Mouse (Mus musculus) inflammation-experienced regulatory T-cells, adult 6 months (primary cell): ENCODE results near the gene Tmem182. TPM values are rescaled to one million over a fixed set of nuclear protein-coding genes. Genes with fewer than 3 reads are reported as not detected.

ENCODE experiments used
- ATAC-seq: one replicate; pipeline ENCODE4 v1.8.0; 2017
- polyA plus RNA-seq, 3 experiments: library from polyadenylated mRNA; unstranded; fragments of 100-300 nt; shearing (Covaris generic); gene quantifications; one replicate each; pipeline ENCODE4 v1.2.1; 2017

Gene Tmem182
- polyA plus RNA-seq, 3 experiments from 2014 or later = not detected

DNA sequence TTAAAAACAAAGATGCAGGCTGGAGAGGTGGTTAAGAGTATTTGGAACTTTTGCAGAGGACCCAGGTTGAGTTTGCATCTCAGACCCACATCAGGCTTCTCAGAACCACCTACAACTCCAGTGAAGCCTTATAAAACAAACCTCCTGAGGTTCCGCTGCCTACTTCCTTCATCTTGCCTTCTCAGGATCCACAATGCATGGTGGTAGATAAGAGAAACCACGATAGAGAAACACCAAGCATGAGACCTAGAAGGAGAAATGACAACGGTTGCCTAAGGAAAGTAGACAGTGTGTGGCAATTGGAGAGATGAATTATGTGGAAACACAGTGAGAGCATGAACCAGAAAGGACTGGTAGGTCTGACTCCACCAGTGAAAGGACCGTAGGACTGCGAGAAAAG lies 4.5 kb upstream of the Tmem182 start:
- ATAC-seq = no peak

DNA sequence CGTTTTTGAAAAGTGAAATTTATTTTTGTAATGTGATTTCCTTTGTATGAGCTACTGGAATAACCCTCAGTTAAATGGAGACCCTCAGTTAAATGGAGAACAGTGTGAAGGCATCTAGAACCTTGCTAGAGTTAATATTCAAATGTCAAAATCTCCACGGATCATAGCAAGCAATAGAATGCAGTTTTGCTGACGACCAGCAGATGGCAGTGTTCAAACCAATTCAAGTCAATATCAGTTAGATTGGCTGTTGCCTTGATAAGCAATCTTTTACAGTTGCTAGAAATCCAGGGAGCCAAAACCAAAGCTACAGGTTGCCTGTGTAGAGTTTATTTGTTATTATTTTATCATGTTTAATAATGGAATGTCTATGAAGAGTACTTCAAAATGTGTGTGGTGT lies 2.6 kb upstream of the Tmem182 start:
- peak; percentile 50 for ATAC-seq

DNA sequence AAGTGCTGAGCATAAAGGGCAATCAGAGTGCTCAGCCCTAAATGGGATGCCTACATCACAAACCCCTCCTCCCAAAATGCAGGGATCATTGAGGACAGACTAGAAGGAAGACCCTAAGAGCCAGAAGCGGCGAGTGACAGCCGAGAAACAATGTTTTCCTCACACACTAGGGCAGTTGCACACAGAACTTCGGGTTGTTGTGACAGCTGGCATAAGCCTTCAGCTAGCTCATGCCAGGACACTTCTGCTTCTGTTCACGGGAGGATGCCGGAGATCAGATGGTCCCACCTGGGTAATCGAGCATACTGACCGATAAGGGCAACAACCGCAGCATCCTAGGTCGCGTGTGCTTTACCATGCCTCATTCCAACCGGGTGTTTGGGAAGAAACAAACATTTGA lies 1.3 kb upstream of the Tmem182 start:
- no peak for ATAC-seq

DNA sequence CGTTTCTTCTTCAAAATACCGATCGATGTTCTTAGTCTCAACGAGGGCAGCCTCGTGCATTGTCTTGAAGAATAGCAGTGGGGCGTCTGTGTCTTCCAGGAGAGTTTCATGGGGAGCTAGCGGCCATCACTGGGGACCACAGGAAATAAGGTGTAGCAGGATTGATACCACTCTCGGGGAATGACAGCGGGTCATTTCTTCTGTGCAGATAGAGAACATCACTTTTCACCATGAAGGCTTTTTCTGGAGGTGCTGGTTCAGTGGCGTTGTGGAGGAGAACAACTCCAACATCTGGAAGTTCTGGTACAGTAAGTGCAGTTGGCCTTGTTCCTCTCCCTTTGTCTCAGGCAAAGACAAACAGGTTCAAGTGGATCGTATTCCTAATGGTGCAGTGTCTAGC lies 490 bp downstream of the Tmem182 start:
- no peak for ATAC-seq

DNA sequence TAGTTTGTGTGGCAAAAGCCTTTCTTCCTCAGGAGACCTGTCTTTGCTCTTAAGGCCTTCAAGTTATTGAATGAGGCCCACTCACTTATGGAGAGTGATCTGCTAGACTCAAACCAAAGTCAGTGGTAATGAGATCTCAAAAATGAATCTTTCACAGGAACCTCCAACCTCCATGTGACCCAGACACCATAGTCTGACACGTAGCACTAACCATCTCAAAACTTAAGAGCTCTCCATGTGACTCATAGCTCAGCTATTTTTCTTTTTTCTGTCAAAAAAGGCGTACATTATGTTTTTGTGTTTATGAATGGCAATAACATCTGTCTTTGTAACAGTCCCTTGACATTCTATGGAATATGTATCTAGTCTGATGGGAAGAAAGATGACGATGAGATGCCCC lies 3.2 kb downstream of the Tmem182 start:
- ATAC-seq = no peak

DNA sequence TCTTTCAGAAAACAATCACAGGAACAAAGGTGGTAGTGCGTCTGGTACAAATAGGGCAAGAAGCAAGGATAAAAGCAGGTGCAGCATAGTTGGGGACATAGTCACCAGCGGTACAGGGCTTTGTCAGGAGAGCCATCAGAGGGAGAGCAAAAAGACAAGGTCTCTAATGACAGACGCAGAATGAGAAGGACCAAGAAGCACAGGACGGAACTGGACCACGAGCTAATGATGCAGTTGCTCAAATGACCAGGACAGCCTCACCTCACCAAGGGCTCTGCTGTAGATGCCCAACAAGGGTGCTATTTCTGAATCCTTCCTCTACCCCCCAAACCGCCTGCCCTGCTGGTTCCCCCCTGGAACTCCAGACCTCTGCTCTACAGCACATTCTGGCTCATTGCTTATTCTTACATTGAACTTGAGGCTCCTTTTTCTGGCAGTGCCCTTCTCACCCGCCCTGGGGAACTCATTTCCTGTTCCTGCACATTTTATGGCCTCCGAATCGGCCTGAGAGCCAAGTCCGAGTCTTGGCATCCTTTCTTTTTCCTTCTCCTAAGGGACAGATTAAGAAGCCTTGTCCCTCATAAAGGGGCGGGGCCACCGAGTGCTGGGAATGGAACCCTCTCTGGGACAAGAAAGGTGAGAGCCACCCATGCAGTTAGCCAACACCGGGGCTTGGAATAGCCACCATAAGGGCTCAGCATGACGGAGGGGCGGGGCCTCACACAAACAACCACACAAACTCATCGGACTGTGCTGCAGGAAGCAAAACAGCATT lies 9.9 kb downstream of the Tmem182 start:
- no peak for ATAC-seq

DNA sequence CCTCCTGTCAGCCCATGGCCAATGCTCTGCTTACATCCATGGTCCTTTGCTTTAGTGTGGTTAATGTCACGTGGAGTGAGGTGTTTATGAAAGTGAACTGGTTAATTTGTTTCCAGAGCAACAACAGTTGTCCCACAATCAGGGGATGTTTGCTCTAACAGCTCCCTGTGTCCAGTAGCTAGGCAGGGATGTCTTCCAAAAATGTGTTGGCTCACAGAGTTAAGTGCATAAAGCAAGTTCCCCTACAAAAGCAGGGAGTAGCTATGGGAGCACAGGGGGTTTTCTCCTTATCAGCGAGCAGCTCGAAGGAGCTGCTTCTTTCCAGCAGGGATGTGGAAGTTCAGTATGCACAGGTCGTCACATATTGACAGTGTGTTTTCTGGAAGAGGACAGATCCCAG lies 19.1 kb downstream of the Tmem182 start:
- ATAC-seq = no peak

DNA sequence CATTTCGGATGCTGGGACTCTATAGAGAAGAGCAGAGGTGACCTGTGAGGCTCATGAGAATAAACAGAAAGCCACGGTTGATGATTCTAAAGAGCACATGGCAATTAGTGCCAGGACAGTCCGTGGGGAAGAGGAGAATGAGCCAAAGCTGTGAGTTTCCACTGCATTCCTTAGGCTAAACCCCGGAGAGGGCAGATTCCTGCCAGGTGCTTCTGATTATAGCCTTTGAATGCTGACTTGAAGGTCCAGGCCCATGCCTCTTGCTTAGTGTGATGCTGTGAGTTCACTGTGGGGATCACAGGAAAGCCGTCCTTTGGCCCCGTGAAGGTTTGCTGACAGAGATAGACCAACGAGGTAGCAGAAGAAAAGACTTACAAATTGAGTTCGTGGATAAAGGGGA lies 19.5 kb downstream of the Tmem182 start:
- ATAC-seq = no peak

DNA sequence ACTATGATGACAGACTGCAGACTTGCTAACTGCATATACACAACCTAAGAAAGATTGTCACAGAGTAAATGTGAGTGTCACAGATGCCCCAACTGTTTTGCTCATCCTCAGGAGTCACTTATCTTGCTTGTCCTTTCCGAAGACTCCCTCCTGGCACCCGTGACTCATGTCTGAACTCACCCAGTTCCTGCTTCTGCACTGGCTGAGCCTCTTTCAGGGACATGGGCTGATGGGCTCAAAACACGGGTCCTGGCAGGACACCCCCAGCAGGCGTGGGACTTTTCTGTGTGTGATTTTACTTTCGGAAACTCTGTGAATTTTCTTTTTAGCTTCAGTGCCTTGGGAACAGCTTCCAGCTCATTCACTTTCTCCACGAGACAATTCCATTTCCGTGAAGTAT lies 20.4 kb downstream of the Tmem182 start:
- ATAC-seq = no peak

DNA sequence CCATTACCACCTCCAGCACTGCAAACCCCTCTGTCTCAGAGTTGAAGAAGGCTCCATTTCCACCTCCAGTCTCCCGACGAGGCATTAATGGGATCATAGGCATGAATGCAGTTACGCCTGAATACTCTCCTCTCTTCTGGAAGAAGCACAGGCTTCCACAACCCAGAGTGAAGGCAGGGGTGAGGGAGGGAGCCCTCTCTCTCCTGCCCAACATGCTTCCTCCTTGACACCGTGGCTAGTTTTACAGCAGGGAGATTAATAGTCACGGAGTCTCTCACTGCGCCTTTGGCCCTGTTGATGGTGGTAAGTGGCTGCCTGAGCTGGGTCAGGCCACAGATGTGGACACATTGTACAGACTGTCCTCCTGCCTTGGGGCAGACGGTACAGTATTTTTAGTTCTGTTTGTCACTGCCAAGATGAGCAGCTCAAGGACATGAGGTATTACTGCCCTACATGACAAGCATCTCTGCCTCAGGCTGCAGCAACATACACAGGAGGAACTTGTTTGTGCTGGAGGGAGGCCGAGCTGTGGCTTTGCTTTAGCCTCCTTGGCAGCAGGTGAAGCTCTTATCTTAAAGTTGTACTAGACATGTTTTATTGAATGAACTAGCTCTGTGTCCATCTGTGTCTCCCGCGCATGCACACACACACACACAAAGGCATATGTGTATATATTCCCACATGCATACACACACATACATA lies 24.0 kb downstream of the Tmem182 start:
- no peak for ATAC-seq

DNA sequence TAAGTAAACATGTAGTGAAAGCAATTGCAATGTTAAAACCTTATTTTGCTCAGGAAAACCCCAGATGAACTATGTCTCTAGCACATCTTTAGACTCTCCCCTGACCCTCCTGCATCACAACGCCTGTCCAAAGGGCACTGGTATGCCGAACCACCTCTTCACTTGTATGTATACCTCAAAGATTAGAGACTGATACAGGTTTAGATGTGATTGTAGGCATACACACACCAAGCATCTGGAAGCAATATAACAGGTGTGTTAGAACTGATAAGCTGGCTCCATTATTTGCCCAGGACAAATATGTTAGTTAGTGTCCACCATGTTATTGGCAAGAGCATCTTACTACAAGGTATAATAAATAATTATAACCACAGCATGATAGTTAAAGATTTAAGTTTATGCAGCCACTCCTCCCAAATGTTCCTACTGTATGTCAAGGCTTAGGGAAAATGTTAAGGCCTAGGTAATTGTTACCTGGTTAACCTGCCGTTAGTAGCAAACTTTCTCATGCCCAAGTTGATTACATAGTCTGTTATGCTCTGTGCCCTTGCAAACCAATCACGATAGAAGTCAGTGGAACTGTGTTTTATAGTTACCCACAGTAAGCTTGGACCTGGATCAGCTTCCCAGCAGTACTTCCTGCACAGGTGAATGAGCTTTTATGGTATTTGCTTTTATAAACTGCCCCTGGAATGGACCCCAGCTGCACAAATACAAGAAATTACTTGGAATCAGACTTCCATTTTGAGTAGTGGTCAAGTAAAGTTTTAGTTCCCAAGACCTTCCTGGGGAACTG lies 25.5 kb downstream of the Tmem182 start:
- no peak for ATAC-seq

DNA sequence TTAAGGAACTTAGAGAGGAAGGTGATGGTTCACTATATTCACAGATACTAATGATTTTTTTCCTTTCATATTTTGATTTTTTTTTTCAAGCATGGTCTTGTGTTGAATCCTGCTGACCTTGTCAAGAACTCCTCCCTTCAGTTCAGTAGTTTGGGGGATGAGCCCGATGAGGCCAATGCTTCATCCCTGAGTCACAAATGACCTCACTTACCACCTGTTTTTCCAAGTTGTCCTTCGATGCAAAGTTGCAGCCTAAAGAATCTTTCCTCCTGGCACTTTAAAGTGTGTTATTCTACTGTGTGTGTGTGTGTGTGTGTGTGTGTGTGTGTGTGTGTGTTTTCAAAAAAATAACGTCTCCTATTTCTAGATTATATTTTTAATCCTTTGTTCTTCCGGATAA lies 30.1 kb downstream of the Tmem182 start:
- no peak for ATAC-seq

DNA sequence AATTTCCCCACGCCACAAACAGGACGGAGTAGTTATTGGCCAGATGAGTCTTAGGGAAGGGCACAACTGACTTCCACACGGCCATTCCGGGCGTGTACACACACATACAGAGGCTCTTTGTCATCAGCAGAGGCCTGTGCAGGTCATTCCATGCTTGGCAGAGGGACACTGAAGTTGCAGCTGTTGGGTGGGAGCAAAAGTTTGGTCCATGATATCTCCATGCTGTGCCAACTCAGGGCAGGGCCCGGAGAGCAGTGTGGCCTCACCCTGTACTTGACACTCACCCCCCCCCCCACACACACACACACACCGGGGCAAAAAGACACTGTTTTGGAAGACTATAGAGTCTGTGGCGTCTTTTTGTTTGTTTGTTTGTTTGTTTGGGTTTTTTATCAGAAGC lies 35.2 kb downstream of the Tmem182 start:
- no peak for ATAC-seq

DNA sequence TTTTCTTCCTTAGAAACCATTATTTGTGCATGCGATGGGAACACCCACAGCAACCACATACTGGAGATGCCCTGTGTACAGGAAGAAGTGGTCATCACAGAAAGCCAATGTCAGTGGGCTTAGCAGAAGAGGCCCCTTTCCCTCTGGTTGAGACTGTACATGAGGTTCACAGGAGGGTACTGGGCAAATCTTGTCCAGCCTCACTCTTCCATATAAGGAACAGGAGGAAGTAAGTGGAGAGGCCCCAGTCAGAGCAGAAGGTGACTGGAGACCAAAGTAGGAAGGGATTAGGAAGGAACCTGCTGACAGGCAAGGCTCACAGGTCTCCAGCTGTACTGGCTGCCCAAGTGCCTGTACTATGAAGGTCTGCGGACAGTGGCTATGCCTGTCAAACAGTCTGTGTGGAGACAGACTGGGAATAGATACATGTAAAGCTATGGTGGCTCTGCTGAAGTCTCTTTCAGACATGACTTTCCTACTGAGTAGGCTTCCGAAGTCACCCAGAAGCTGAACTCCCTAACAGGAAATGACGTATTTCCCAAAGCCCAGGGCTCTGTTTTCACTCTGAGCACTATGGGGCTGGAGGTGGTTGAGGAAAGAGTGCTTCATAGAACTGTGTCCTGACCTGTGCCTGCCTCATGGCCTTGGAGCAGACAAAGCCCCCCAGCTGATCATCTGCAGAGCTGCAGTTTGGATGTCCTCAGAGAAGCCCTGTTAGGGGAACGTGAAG lies 35.8 kb downstream of the Tmem182 start:
- no peak for ATAC-seq

DNA sequence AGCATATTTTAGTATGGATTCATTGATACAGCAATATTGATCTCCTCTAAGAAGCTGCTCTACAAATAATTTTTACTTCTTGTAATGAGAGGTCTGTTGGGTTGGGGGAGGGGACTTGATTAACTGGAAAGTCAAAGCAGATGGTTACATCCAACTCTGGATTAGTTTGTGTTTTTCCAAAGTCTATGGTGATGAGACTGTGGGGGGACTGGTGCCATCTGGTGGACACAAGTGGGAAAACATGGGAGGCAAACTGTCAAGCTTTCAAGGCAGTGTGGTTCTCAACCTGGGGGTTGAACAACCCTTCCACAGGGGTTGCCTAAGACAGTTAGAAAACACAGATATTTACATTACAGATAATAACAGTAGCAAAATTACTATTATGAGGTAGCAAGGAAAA lies 39.2 kb downstream of the Tmem182 start:
- ATAC-seq = no peak

DNA sequence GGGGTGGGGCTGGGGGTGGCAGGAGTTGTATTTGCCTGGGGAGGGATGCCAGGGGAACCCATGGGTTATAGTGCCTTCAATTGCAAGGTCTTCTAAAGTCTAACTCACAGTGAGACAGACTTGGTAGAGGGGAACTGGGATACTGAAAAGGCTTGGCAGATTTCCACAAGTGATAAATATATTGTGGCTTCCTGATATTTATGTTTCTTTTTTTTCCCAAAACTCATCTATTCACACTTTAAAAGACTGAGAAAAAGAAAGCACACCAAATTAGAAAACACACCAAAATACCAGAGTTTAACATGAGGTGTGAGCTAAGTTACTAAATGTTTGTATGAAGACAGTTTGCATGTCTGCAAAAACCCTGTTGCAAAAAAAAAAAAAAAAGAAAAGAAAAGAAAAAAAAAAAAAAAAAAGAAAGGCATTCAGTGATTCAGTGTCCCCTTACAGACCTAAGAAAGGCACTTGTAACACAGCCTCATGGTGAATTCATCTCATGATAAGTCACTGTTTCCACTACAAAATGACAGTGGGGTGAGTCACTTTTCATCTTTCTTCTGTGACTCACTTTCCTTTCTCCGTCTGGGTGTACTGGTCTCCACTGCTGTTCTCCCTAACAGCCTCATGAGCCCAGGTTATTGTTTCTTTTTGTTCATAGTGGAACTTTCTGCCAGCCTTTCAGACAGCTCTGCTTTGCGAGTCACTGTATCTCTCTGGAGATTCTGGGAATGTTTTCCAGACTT lies 42.0 kb downstream of the Tmem182 start:
- no peak for ATAC-seq

DNA sequence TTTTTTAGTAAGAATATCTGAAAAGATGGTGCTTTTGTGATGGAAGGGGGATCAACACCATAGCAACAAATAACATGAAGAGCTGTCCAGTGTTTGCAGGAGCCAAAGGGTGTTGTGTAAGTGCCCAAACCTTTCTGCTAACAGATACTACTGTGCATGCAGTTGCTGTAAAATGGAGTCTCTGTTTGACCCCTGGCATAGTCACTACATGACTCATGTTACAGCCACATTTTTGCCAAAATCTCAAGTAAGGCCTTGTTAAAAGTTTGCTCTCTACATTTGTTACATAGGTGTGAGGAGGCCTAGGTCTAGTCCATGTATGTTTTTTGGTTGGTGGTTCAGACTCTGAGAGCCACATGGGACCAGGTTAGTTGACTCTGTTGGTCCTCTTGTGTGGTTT lies 45.9 kb downstream of the Tmem182 start:
- no peak for ATAC-seq

DNA sequence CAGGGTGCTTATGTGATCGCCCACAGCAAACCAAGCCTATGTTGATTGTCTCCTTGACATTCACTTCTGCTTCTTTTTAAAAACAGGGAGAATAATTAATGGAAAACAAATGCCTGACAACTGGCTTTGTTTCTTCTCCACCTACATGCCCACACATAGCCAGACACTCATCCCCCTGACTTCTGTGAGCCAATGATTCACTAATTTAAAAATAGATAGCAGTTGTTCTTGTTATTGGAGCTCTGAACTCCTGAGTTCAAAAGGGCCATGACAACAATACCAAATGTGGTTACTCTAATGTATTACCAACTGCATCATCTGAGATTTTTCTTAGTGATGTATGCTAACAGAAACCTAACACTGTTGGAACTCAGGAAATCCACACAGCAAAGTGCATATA lies 49.9 kb downstream of the Tmem182 start:
- ATAC-seq = no peak

DNA sequence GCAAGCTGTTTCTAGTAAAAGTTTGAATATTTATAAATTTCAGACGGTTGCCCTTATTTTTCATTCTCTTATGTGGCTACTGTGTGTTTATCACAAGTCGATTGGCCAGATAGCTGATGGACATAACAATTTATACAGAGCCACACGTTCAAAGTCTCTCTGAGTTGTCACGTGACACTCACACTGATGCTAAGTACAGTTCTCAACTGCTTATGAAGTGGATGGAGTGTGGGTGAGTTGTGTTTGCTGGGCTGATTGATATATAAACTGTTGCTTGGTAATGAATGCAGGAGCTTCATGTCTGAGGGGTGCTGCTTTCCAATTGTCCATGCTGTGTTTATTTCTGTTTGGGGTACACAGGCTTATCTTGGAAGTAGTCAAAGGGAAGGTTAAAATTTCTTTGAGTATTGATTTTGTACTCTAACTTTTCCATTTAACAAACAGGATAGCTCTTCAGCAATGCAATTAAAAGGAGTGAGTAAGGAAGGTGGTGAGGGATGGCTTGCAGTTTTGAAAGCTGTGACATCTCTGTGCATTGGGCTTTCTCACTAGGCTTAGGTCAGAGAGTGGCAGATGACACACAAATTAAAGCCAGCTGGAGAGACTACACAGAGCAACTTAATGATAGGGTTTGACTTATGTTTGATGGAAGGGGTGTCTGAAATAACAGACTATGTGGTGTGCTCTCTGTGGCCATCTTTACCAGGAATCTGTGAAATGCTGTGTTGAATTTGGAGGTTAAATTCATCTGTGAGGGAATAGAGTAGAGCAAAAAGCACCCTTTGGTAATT lies 51.6 kb downstream of the Tmem182 start:
- no peak for ATAC-seq

DNA sequence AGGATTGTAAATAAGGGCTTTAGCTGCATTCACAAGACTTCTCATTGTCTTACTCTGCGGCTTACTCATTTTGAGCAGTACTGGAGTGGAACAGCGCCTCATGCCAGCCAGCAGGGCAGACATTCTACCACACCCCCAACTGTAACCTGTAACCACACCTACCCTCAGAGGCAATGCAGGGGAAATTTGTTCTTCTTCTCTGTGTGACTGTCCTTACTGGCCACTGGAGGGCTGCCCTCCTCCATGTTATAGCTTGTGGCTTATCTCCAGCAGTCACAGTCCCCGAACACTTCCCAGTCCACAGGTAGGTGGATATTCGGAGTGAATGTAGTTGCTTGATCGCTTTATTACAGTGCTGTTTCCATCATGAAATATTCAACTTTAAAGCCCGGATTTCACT lies 59.6 kb downstream of the Tmem182 start:
- no peak for ATAC-seq

DNA sequence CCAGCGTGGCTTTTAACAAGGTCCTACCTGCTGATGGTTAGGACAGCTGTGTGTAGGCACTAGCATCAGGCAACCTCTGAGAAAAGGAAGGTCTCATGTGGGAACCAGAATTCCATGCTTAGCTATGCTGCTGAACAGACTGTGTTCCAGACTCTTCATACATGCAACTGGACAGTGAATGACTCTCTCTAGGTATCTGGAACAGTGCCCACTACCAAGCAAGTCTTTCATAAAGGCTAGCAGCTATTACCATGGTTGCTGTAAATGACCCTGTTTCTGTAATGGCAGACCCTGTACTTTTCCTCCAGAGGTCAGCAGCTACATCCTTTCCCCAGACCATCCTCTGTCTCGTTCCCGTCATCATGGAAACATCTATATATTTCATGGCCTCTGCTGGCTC lies 61.7 kb downstream of the Tmem182 start:
- no peak for ATAC-seq
